Mouse (Mus musculus): ENCODE results near the gene Mfsd12. TPM values are rescaled to one million over a fixed set of nuclear protein-coding genes. Genes with fewer than 3 reads are reported as not detected.

Gene Mfsd12
- total and polyA plus RNA-seq, 2 experiments from 2014 or later = 10.1 to 23.4 TPM

- Histone ChIP-seq H3K27ac (ENCODE audit: low read depth, low read length) (no peak overlapping the region), H3K4me1 (ENCODE audit: insufficient read depth) (no peaks in the 10 kb centered on the region), H3K9ac (no peak overlapping the region), H3K36me3 (ENCODE audit: insufficient read depth) (peaks cover 34% of the 10 kb centered on the region), H3K27me3 (ENCODE audit: insufficient read depth, low read length) (no peaks in the 10 kb centered on the region), H3K9me3 (ENCODE audit: low read length) (no peaks in the 10 kb centered on the region), H3K4me3 (ENCODE audit: low read depth, low read length) (no peak overlapping the region), H3K4me2 (ENCODE audit: low read depth) (no peak overlapping the region)
- no peak for TF ChIP-seq CTCF (IDR thresholded peaks at IDR 0.05; ENCODE audit: low read depth)
- DNase-seq (no peak), ATAC-seq (no peak)
- WGBS = 74% methylated on average over 10 of the region's 10 CpGs
Measured at GRCm38 (mm10) chr10:81329194-81329975, 27.9 kb upstream of the Mfsd12 start.

DNA sequence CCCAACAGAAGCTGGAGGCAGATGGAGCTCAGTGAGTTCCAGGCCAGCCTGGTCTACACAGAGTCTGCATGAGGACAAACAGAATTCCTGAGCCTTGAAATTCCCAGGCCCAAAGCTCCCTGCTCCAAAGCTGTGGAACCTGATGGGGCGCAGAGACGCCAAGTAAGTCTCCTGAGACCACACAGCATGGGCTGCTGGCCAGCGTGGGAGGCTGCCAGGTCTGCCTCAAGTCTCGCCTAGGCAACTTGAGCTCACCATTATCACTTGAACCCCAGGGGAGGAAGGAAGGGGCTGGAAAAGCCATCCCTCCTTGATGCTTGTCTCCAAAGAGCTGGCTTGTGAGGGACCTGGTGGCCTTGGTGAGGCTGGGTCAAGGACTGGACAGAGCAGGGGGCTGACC, 27.3 kb upstream of the Mfsd12 start:
- WGBS = 68% methylated on average over 4 of the region's 4 CpGs
- no peaks in the 10 kb centered on the region for H3K27me3 ChIP-seq (ENCODE audit: insufficient read depth, low read length)
- H3K4me2 ChIP-seq (ENCODE audit: low read depth) = no peak overlapping the region
- no peak overlapping the region for H3K27ac ChIP-seq (ENCODE audit: low read depth, low read length)
- no peak overlapping the region for H3K4me3 ChIP-seq (ENCODE audit: low read depth, low read length)
- H3K36me3 ChIP-seq (ENCODE audit: insufficient read depth) = peaks cover 28% of the 10 kb centered on the region
- ATAC-seq = no peak
- no peaks in the 10 kb centered on the region for H3K9me3 ChIP-seq (ENCODE audit: low read length)
- no peak overlapping the region for H3K9ac ChIP-seq
- no peaks in the 10 kb centered on the region for H3K4me1 ChIP-seq (ENCODE audit: insufficient read depth)
- no peak for DNase-seq
- no peak for TF ChIP-seq CTCF (IDR thresholded peaks at IDR 0.05; ENCODE audit: low read depth)

- ATAC-seq (no peak), DNase-seq (no peak)
- Histone ChIP-seq H3K4me1 (ENCODE audit: insufficient read depth) (no peaks in the 10 kb centered on the region), H3K9ac (no peak overlapping the region), H3K36me3 (ENCODE audit: insufficient read depth) (peaks cover 5% of the 10 kb centered on the region), H3K27me3 (ENCODE audit: insufficient read depth, low read length) (no peaks in the 10 kb centered on the region), H3K4me2 (ENCODE audit: low read depth) (no peak overlapping the region), H3K27ac (ENCODE audit: low read depth, low read length) (no peak overlapping the region), H3K9me3 (ENCODE audit: low read length) (no peaks in the 10 kb centered on the region), H3K4me3 (ENCODE audit: low read depth, low read length) (no peak overlapping the region)
- WGBS = 22% methylated on average over 29 of the region's 29 CpGs
- TF ChIP-seq CTCF (IDR thresholded peaks at IDR 0.05; ENCODE audit: low read depth) = no peak
Measured at GRCm38 (mm10) chr10:81332277-81332676, 25.0 kb upstream of the Mfsd12 start.

DNA sequence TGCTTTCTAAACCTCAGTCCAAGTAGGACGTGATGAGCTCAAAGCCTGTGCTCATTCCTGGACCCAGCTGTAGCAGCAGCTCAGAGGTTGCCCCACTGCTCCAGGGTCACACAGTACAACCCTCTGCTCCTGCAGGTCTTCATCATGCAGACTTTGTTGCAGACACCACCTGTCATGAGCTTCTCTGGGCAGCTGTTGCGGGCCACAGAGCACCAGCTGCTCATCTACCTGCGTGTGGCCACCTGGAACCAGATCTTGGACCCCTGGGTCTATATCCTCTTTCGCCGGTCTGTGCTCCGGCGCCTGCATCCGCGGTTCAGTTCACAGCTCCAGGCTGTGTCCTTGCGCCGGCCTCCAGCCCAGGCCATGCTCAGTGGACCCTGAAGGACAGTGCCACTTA, 23.0 kb upstream of the Mfsd12 start:
- WGBS = 66% methylated on average over 11 of the region's 11 CpGs
- ATAC-seq (no peak), DNase-seq (no peak)
- Histone ChIP-seq H3K36me3 (ENCODE audit: insufficient read depth) (no peaks in the 10 kb centered on the region), H3K27me3 (ENCODE audit: insufficient read depth, low read length) (no peaks in the 10 kb centered on the region), H3K4me2 (ENCODE audit: low read depth) (no peak overlapping the region), H3K9me3 (ENCODE audit: low read length) (no peaks in the 10 kb centered on the region), H3K27ac (ENCODE audit: low read depth, low read length) (no peak overlapping the region), H3K4me3 (ENCODE audit: low read depth, low read length) (no peak overlapping the region), H3K9ac (no peak overlapping the region), H3K4me1 (ENCODE audit: insufficient read depth) (no peaks in the 10 kb centered on the region)
- TF ChIP-seq CTCF (IDR thresholded peaks at IDR 0.05; ENCODE audit: low read depth) = no peak

- WGBS = 43% methylated on average over 17 of the region's 19 CpGs
- H3K27ac ChIP-seq (ENCODE audit: low read depth, low read length) = no peak overlapping the region
- TF ChIP-seq CTCF (IDR thresholded peaks at IDR 0.05; ENCODE audit: low read depth) = no peak
- DNase-seq (no peak), ATAC-seq (no peak)
- no peak overlapping the region for H3K4me3 ChIP-seq (ENCODE audit: low read depth, low read length)
- no peaks in the 10 kb centered on the region for H3K9me3 ChIP-seq (ENCODE audit: low read length)
- no peaks in the 10 kb centered on the region for H3K27me3 ChIP-seq (ENCODE audit: insufficient read depth, low read length)
- H3K36me3 ChIP-seq (ENCODE audit: insufficient read depth) = no peaks in the 10 kb centered on the region
- no peaks in the 10 kb centered on the region for H3K4me1 ChIP-seq (ENCODE audit: insufficient read depth)
- no peak overlapping the region for H3K9ac ChIP-seq
- H3K4me2 ChIP-seq (ENCODE audit: low read depth) = no peak overlapping the region
Measured at GRCm38 (mm10) chr10:81335393-81336340, 21.6 kb upstream of the Mfsd12 start.

DNA sequence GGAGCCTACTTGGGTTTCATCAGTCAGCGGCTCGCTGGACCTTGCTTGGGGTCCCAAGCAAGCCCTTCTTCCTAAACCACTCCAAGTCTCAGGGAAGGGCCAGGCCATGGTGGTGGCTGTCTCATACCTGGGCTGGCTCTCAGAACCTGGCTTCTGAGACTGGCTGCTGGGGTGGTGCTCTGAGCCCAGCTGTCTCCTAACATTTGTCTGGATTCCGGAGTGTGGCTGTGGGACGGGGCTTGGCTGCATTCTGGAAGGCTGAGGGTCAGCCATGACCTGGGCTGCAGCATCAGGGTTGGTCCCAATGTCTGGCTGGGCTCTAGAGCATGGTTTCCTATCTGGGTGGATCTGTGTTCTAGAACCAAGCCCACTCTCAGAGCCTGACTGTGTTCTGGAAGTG, 20.7 kb upstream of the Mfsd12 start:
- peaks cover 6% of the 10 kb centered on the region for H3K27me3 ChIP-seq (ENCODE audit: insufficient read depth, low read length)
- H3K4me3 ChIP-seq (ENCODE audit: low read depth, low read length) = no peak overlapping the region
- no peak for TF ChIP-seq CTCF (IDR thresholded peaks at IDR 0.05; ENCODE audit: low read depth)
- ATAC-seq = no peak
- DNase-seq = no peak
- no peaks in the 10 kb centered on the region for H3K4me1 ChIP-seq (ENCODE audit: insufficient read depth)
- no peaks in the 10 kb centered on the region for H3K9me3 ChIP-seq (ENCODE audit: low read length)
- H3K36me3 ChIP-seq (ENCODE audit: insufficient read depth) = no peaks in the 10 kb centered on the region
- H3K4me2 ChIP-seq (ENCODE audit: low read depth) = no peak overlapping the region
- H3K9ac ChIP-seq = no peak overlapping the region
- no peak overlapping the region for H3K27ac ChIP-seq (ENCODE audit: low read depth, low read length)
- WGBS = 100% methylated on average over 4 of the region's 4 CpGs

All from forebrain, postnatal 0 days (tissue).